Mouse (Mus musculus) adrenal gland, adult 8-10 months (tissue): ENCODE data around the gene Mrpl47. TPM values are rescaled to one million over a fixed set of nuclear protein-coding genes. Genes with fewer than 3 reads are reported as not detected.
"Not testable (repeated sequence)": the region's sequence is repeated elsewhere in the genome, so short reads cannot be mapped to it uniquely, and the experiment has no call there.

Source experiments
- DNase-seq: peaks from one replicate; pipeline ENCODE4 v3.0.0; 2022
- total RNA-seq, 4 experiments: library from RNA; stranded (reverse); gene quantifications; 2 replicates each; pipeline ENCODE4 v1.2.4; 2022

Mrpl47 gene
- 10 to 100 TPM; 25.6 to 30.9 (median 27.6) TPM for total RNA-seq

GRCm38 (mm10) chr3:32737172-32737655 is at the start of gene Mrpl47:
Mrpl47 (minus strand) TSS chr3:32737605.
- no peak for DNase-seq

GRCm38 (mm10) chr3:32770781-32771180 is 33.4 kb upstream of the Mrpl47 start:
- DNase-seq, result no peak

- no peak for DNase-seq
These were observed 26.5 kb upstream of the Mrpl47 start for GRCm38 (mm10) chr3:32763902-32764301.

- no peak for DNase-seq
These were observed 25.6 kb upstream of the Mrpl47 start for GRCm38 (mm10) chr3:32762962-32763361.

- DNase-seq, result no peak
These were observed 21.8 kb upstream of the Mrpl47 start for GRCm38 (mm10) chr3:32759212-32759611.

GRCm38 (mm10) chr3:32754384-32754915 is 17.0 kb upstream of the Mrpl47 start:
- no peak for DNase-seq

- no peak for DNase-seq
These were observed 12.6 kb upstream of the Mrpl47 start for GRCm38 (mm10) chr3:32749820-32750579.

- DNase-seq, result no peak
These were observed 11.0 kb upstream of the Mrpl47 start for GRCm38 (mm10) chr3:32748384-32748783.

GRCm38 (mm10) chr3:32745426-32745825 is 8.0 kb upstream of the Mrpl47 start:
- DNase-seq, result not testable (repeated sequence)

- no peak for DNase-seq
These were observed 7.6 kb upstream of the Mrpl47 start for GRCm38 (mm10) chr3:32745001-32745400.

- DNase-seq, result peak; percentile 33
These were observed 4.9 kb upstream of the Mrpl47 start for GRCm38 (mm10) chr3:32742276-32742780.

- DNase-seq, result no peak
These were observed 1.1 kb upstream of the Mrpl47 start for GRCm38 (mm10) chr3:32738549-32738948.

GRCm38 (mm10) chr3:32736244-32737171 is 897 bp downstream of the Mrpl47 start, which contains the start of gene Ndufb5:
Ndufb5 (plus strand) TSS chr3:32736990.
- DNase-seq, result peak; percentile 99

GRCm38 (mm10) chr3:32727861-32728260 is 9.5 kb downstream of the Mrpl47 start:
- no peak for DNase-seq

GRCm38 (mm10) chr3:32725951-32726350 is 11.5 kb downstream of the Mrpl47 start:
- no peak for DNase-seq

- DNase-seq, result no peak
These were observed 13.2 kb downstream of the Mrpl47 start for GRCm38 (mm10) chr3:32724191-32724590.

GRCm38 (mm10) chr3:32718271-32718670 is 19.1 kb downstream of the Mrpl47 start:
- DNase-seq, result no peak

GRCm38 (mm10) chr3:32717403-32717802 is 20.0 kb downstream of the Mrpl47 start:
- not testable (repeated sequence) for DNase-seq

- no peak for DNase-seq
These were observed 23.7 kb downstream of the Mrpl47 start for GRCm38 (mm10) chr3:32713711-32714110.

- DNase-seq, result no peak
These were observed 28.0 kb downstream of the Mrpl47 start for GRCm38 (mm10) chr3:32709388-32709787.

GRCm38 (mm10) chr3:32708368-32709231 is 28.8 kb downstream of the Mrpl47 start:
- DNase-seq, result peak; percentile 97

- no peak for DNase-seq
These were observed 29.4 kb downstream of the Mrpl47 start for GRCm38 (mm10) chr3:32708052-32708367.
